Mouse (Mus musculus): Measurements from ENCODE around the gene Klhl26.
"Not testable (repeated sequence)": the region's sequence is repeated elsewhere in the genome, so short reads cannot be mapped to it uniquely, and the experiment has no call there.

Gene Klhl26

DNA sequence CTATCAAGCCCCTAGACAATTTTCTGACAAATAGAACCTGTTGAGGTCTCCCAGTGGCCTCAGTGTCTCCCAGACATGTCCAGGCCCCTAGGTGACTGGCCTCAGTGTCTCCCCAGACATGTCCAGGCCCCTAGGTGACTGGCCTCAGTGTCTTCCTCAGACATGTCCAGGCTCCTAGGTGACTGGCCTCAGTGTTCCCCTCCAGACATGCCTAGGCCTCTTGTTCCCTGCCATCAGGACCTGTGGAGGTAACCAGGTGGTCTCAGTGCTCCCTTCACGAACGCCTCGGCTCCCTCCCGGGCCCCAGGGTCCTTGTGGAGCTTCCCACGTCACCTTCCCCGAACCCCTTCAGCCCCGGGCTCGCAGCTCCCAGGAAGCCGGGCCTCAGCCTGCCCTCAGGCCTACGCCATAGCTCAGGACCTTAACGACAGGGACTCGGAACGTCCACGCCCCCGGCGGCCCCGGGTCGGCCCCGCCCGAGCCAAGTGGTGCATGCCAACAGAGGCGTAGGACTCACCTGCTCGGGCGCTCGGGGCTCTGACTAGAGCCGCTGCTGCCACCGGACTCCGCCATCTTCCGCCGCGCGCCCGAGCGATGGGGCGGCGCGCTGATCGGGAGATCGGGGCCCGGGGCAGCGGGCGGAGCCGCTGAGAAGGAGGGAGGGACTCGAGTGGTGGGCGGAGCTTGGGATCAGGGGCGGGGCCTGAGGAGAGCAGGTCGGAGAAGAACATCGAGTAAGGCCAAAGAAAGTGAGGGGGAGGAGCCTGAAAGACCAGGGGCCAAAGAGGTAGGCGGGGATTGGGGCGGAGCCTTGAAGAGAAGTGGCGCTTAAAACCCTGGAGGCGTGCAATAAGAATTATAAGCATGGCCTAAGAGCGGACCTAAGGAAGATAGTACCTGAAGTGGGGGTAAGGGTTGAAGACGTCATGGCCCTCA, at the start of gene Klhl26:
Klhl26 (minus strand) TSS at position 636 of the 936 bp plus-strand sequence.
- peak; percentile 96 to 98 for DNase-seq

DNA sequence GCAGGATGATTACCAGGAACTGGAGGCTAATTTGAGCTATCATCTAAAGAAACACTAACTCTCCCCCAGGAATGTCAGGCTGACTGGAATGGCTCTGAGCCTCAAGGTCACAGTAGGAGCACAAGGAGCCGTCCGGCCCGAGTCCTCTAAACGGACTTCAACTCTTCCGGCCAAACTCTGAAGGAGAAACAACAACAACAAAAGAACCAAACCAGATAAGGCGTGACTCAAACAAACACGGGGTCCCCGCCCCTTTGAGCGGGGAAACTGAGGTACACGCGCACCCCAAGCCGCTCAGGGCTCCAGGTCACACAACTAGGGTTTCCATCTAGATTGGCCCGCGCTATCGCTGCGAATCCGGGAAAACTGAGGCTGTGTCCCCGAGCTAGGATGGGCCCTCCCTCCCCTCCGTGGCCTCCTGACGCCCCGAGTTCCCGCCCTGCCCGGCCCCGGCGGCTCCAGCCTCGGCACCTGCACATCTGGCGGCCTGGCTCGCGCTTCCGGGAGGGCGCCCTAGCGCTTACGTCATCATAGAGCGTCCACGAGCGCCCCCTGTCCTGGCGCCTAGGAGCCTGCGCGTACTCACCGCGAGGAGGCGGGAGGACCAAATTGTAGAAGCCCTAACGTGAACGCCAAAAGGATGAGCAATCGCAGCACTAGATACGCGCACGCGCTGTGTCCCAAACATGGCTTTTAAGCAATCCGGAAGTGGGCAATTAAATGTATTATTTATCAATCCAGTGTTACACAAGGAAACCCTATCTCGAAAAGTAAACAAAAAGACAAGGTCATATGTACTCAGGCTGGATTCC, 46.0 kb upstream of the Klhl26 start:
- peak; percentile 96 to 97 for DNase-seq

DNA sequence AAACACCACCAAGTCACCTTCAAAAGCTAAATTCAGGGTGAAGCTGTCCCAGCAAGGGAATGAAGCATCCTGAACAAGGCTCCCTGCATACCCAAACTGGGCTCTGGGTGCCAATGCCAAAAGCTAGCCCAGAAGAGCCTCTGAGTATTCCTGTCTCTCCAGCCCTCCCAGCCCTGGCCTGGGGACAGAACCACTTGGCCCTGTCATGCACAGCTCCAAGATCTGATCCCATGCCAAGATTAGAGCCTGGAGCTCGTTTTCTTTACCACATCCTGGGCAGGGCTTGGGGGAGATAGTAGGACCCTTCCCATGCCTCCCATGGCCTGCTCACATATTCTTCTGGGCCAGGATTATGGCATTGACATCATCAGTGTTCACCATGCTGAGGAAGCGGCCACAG, 42.8 kb upstream of the Klhl26 start:
- DNase-seq: no peak

DNA sequence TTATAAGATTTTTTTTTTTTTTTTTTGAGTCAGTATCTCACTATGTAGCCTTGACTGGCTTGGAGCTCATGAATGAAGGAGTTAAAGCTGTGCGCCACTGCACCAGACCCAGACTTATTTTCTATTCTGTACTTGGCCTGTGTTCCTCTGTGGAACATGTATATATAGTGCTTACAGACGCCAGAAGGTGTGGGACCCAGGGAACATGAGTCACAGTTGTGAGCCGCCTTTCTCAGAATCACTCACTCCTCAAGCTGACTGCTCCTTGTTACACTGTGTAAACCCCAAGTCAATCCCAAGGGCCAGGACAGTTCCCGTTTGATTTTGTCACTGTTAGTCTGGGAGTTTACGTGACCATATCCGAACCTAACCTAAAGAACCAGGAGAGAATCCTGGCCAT, 42.3 kb upstream of the Klhl26 start:
- no peak for DNase-seq

DNA sequence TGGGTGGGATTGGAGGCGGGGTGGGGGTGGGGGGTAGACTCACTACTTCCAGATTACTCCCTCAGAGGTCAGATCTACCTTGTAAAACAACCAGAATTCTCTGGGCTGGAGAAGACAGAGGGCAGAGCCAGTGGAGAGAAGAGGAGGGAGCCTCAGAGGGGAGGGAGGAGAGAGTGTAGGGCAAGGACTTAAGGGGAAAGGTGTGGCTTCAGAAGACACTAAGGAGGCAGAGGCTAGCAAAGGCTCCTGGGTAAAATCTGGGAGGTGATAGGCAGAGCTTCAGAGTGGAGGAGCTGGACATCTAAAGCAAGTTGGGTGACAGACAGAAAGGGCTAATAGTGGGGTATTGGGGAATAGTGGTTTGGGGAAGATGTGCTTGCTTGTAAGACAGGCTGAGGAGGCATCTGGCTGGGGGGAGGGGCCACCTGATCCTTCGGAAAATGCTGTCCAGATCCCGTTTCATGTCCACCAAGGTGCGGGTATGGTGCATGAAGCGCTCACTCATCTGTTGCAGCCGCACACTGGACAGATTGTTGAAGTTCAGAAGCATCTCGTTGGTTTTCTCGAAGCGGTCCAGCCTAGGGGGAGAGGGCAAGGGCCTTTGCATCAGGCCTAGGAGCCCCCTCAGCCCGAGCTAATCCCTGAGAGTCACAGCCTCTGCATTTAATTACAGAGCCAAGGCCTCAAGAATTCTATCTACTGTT, 41.3 kb upstream of the Klhl26 start:
- DNase-seq: no peak

DNA sequence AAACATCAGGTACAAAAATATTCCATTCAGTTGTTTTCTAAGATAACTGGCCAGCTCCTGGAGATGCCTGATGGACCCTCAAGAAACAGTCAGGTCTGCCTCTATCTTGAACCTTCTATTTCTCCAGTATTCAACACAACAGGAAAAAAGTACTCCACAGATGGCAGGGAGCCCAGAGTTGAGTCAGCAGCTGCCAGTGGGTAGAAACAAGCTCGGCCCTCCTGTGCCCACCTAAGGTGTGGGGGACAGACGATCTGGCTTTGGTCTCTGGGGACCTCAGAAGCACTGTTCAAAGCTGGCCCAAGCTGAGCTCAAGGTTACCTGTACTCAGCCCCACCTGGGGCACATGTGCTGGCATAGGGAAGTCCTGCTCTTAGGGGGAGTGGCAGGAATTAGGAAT, 36.7 kb upstream of the Klhl26 start:
- DNase-seq: peak in 1 of 2 experiments; percentile 41

DNA sequence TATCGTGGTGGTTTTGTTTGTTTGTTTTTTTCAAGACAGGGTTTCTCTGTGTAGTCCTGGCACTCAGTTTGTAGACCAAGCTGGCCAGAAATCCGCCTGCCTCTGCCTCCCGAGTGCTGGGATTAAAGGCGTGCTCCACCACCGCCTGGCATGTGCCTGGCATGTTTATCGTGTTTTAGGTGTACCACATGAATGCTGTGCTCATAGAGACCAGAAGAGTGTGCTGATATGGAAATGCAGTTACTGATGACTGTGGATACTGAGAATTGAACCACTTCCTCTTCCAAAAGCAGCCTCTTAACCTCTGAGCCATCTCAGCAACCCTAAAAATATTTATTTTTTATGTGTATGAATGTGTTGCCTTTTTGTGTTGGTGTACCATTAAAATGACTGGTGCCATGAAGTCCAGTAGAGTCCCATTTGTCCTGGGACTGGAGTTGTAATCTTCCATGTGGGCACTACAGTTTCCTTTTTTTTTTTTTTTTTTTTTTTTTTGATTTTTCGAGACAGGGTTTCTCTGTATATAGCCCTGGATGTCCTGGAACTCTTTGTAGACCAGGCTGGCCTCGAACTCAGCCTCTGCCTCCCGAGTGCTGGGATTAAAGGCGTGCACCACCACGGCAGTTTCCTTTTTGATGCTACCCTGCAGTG, 35.6 kb upstream of the Klhl26 start:
- DNase-seq: no peak

DNA sequence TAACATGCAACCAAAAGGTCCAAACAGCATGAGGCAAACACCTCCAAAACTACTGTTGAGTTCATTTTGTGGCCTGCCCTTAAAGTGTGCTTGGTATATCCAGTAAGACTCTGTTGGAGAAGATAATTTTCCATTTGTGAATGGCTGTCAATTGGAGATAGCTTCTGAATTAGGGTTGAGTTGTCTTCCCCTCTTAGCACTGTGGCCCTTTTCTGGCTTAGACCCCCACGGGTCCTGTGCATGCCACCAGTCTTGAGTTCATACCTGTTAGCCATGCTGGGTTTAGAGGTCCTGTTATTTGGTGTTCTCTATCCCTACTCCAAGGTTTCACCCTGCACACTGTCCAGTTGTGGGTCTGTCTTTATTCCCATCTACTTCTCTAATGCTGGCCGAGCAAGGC, 35.0 kb upstream of the Klhl26 start:
- DNase-seq: no peak

DNA sequence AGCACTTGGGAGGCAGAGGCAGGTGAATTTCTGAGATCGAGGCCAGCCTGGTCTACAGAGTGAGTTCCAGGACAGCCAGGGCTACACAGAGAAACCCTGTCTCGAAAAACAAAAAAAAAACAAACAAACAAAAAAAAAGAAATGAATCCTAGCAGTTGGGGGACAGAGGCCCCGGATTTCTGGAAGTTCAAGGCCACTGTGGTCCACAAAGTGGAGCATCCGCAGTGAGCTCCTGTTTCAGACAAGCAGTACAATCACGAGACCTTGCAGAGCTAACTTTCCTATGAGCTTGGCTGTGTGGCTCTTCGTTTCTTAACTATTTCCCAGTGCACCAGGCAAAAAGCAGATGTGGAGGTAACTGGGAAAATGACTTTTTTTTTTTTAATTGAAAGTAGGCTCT, 34.4 kb upstream of the Klhl26 start:
- not testable (repeated sequence) for DNase-seq

DNA sequence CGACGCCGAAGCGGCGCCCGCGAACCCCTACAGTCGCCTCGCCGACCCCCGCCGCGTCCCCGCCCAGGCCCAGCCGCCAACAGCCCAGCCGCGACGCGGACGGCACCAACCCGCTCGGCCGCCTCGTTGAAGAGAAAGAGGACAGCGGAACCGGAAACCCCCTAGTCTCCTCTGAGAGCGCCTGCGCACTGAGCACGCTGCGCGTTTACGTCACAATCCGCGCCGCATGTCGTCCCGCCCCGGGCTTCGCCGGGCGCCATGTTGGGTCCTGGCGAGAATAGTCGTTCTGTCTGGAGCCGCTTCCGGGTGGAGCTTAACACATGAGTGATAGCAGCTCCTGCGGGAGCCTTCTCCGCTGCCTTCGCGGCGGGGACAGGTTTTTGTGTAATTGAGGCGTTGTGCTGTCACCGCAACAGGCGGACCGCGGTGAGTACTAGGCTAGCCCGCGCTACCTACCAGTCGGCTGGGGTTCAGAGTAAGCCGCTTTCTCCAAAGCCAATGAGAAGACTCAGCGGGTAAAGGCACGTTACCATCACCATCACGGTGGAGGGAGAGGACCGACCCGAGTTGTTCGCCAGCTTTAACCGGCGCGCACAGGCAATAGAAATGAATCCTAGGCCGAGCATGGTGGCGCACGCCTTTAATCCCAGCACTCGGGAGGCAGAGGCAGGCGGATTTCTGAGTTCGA, 33.6 kb upstream of the Klhl26 start, which contains the start of gene Uba52:
Uba52 (minus strand) TSS at position 574 of the 688 bp plus-strand sequence.
- DNase-seq: peak; percentile 98 to 99

DNA sequence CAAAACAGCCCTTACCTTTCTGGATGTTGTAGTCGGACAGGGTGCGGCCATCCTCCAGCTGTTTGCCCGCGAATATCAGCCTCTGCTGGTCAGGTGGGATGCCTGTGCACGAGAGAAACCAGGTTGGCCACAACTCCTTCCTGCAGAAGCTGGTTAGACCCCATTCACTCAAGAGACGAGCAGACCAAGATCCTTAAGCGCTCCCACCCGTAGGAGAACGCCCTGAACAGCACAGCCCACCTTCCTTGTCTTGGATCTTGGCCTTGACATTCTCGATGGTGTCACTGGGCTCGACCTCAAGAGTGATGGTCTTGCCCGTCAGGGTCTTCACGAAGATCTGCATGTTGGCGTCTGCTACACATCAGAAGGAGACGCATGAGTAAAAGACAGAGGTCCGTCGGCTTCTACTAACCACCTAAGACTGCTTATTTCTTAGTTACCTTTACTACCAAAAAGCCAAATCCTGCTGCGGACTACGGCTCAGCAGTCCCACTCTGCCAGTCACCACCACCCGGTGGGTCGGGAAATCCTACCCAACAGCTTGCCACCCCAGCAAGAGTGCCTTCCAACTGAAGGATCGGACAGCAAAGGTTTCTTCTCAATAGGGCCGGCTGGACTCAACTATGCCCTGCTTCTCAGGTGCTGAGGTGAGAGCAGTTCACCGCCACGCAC, 32.6 kb upstream of the Klhl26 start:
- no peak for DNase-seq

DNA sequence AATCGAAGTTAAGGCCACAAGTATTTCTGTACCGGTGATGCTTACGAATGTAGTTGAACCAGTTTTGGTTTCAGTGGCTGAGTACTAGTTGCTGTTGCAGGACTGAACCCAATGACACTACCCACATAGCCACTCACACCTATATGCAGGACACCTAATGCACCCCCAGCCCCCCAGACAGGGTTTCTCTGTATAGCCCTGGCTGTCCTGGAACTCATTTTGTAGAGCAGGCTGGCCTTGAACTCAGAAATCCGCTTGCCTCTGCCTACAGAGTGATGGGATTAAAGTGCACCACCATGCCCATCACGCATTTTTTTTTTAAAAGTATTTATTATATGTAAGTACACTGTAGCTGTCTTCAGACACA, 30.2 kb upstream of the Klhl26 start:
- DNase-seq: no peak

DNA sequence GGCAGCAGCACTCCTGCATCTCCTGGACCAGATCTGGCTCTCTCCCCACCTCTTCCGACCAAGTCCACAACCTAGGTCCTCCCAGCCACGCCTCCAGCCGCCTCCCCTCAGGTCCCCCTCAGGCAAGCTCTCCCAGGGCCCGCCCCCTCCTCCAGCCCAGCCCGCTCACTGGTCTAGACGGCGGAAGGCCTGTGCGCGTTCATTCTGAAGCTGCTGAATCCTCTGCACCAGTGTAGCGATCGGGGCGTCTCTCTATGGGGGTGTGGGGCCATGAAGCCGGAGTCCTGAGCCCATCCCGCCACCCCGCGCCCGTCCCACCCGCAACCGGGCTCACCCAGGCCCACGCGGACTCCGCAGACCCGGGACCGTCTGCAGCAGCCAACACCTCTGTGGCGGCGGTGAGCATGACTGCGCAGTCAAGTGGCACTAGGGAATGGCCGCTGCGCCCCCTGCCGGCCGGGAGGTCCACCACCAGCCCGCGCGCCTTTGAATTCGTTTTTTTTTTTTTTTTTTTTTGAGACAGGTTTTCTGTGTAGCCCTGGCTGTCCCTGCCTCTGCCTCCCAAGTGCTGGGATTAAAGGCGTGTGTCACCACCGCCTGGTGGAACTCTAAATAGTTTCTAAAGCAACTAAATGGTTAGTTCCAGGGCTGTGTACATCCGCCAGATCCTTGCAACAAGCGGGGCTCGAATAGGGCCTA, 29.7 kb upstream of the Klhl26 start, which contains the start of gene Rex1bd:
Rex1bd (minus strand) TSS at position 425 of the 699 bp plus-strand sequence.
- peak; percentile 97 for DNase-seq

DNA sequence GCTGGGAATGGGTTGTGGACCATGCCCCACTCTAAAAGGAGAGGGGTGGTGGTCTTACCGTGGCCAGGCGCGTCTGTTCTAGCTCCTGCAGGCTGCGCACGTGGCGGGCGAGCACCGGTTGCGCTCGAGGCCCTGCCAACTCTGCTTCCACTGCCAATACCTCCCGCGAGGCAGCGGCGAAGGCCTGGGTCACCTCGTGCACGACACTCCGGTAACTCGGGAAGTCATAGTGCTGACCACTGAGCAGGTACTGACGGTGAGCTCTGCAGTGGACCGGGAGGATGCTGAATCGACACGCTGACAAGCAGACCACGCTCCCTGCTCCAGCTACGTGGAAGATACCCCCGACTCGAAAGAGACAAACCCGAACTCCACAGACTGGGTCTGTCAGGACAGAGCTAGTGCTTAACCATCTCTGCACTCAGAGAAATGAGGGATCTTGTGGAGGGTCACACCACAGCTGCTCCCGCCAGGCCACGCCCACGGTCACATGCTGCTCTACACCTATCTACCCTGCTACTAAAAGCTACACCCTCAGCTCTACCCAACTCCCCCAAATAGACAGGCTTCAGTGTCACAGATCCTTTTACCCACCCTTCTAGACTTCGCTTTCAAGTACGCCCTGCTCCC, 29.0 kb upstream of the Klhl26 start:
- peak in 1 of 2 experiments; percentile 56 for DNase-seq

DNA sequence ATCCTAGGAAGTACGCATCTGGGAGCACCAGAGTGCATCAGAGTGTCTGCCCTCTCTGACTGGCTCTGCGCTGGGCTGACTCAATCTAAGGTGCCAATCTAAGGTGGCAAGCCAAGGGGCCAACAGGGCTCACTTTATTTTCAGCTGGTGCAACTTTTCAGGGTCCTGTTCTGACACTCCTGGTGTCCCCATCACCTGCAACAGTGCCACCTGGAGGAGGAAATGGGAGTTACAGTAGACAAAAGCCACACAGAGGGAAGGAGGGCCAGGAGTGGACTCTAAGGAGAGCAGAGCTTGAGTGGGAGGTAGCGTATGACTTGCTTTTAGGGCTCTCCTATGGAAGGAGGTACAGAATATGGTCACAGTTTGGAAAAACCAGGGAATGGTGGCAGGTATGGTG, 28.1 kb upstream of the Klhl26 start:
- peak; percentile 82 to 93 for DNase-seq

DNA sequence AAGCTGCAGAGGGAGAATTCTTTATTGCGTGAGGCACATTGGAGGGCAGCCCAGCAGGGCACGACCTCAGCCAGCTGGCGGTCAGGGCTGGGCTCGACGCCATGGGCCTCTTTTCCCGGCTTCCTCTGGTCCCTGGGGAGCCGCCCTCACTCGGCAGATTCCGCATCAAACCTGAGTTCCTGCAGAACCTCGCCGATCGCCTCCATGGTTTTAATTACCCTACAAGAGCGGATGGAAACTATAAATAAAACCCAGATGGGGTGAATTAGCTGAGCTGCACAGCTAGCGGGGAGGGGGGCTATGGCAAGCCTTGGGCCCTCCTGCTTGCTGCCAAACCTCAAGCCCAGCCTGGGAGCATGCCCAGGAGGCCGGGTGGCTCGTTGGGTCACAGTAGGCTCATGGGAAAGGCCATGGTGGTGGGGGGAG, 27.5 kb upstream of the Klhl26 start:
- DNase-seq: peak; percentile 58 to 68

DNA sequence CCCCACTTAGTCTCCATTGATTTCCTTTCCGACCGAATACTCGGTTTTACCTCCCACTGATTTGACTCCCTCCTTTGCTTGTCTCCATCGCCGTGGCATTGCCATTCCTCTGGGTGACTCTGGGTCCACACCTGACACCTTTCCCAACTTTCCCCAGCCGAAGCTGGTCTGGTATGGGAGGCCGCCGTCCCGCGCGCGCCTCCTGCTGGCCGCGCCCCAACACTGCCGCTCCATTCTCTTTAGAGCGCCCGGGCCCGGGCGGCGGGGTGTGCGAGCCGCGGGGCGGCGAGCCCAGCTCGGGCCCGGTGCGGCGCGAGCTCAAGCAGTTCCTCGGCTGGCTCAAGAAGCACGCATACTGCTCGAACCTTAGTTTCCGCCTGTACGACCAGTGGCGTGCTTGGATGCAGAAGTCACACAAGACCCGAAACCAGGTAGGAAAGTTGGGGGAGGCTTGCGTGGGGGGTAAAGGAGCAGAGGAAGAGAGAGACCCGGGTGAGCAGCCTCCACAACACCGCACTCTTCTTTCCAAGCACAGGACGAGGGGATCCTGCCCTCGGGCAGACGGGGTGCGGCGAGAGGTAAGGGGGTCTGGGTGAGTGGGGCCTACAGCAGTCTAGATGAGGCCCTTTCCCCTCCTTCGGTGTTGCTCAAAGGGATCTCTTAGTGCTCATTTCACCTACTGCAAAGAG, 26.4 kb upstream of the Klhl26 start:
- peak; percentile 83 to 88 for DNase-seq

DNA sequence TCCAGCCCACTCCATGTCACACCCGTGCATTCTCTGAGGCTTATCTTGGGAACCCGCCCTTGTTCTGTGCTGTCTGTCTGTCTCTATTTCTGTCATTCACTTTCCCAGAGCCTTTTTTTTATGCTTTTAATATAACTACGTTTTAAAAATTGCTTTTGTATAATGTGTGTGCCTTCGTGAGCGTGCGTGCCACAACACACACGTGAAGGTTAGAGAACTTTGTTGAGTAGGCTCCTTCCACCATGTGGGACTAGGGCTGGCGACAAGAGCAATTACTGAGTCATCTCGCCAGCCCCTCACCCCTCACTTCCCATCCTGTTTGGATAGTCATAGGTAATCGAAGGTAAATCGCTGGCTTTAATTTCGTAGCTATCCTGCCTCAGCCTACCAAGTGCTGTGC, 25.8 kb upstream of the Klhl26 start:
- DNase-seq: no peak

DNA sequence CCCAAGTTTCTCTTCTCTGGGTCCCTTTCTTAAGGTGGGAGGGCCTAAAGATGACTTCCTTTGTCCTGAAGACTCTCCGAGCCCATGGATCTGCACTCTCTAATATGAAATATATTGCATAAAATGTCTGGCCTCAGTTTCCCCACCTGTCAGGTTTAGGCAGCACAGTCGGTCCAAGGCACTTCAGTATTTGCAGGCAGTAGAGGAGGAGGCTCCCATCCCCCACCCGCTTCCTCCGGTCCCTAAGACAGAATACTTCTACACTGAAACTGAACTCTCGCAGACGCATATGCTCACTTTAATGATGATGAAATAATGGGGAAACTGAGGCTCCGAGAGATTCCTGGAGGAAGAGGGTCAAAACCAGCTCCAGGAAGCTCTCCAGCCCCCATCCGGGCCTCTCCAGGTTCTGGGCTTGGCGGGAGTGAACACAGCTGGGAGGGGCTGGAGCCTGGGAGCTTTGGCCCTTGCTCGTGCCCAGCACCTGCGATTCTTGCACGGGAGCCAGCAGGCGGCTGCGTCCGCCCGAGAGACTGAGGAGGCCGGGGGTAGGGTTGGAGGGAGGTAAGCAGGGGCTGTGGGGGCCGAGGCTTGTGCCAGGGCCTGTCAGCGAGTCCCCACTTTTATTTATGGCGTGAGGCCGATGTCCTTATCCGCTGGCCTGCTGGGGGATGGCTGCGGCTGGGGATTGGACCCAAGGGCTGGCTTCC, 25.2 kb upstream of the Klhl26 start:
- DNase-seq: peak; percentile 65 to 72

Data from cerebellum, postnatal 25 days (tissue).